Mouse (Mus musculus): Measurements from ENCODE around the gene Cks2. TPM values are rescaled to one million over a fixed set of nuclear protein-coding genes. Genes with fewer than 3 reads are reported as not detected.
"Not testable (repeated sequence)": the region's sequence is repeated elsewhere in the genome, so short reads cannot be mapped to it uniquely, and the experiment has no call there.

The Cks2 gene
- polyA plus RNA-seq, 1 experiment from 2014 or later = 393 TPM

- no peaks in the 10 kb centered on the region for H3K27me3 ChIP-seq (ENCODE audit: low read depth, poor library complexity, severe bottlenecking)
- DNase-seq (ENCODE audit: low spot score) = no peak
- no peak overlapping the region for H3K27ac ChIP-seq
- H3K4me1 ChIP-seq = no peaks in the 10 kb centered on the region
- no peaks in the 10 kb centered on the region for H3K9me3 ChIP-seq (replicated peaks)
- H3K4me3 ChIP-seq = no peak overlapping the region
- H3K36me3 ChIP-seq = peaks cover 96% of the 10 kb centered on the region
- 95% methylated on average over 2 of the region's 2 CpGs for WGBS
Observed at GRCm38 (mm10) chr13:51663561-51663960, 18.5 kb downstream of the Cks2 start.

GRCm38 (mm10) chr13:51668195-51668594 is 23.2 kb downstream of the Cks2 start:
- 91% methylated on average over 12 of the region's 12 CpGs for WGBS
- not testable (repeated sequence) for H3K9me3 ChIP-seq (replicated peaks); H3K4me3 ChIP-seq; DNase-seq (ENCODE audit: low spot score); H3K27ac ChIP-seq; H3K27me3 ChIP-seq (ENCODE audit: low read depth, poor library complexity, severe bottlenecking); H3K4me1 ChIP-seq
- H3K36me3 ChIP-seq = peaks cover 87% of the 10 kb centered on the region

GRCm38 (mm10) chr13:51676641-51677040 is 31.6 kb downstream of the Cks2 start:
- H3K27ac ChIP-seq = no peak overlapping the region
- no peaks in the 10 kb centered on the region for H3K9me3 ChIP-seq (replicated peaks)
- WGBS = 95% methylated on average over 4 of the region's 4 CpGs
- H3K27me3 ChIP-seq (ENCODE audit: low read depth, poor library complexity, severe bottlenecking) = no peaks in the 10 kb centered on the region
- no peak overlapping the region for H3K4me3 ChIP-seq
- H3K4me1 ChIP-seq = no peaks in the 10 kb centered on the region
- no peak for DNase-seq (ENCODE audit: low spot score)
- peaks cover 95% of the 10 kb centered on the region for H3K36me3 ChIP-seq

GRCm38 (mm10) chr13:51677041-51677440 is 32.0 kb downstream of the Cks2 start:
- no peak overlapping the region for H3K4me3 ChIP-seq
- H3K27me3 ChIP-seq (ENCODE audit: low read depth, poor library complexity, severe bottlenecking) = no peaks in the 10 kb centered on the region
- DNase-seq (ENCODE audit: low spot score) = no peak
- no peaks in the 10 kb centered on the region for H3K4me1 ChIP-seq
- peaks cover 95% of the 10 kb centered on the region for H3K36me3 ChIP-seq
- no peak overlapping the region for H3K27ac ChIP-seq
- H3K9me3 ChIP-seq (replicated peaks) = no peaks in the 10 kb centered on the region
- WGBS = 96% methylated on average over 12 of the region's 12 CpGs

- no peak overlapping the region for H3K4me3 ChIP-seq
- no peaks in the 10 kb centered on the region for H3K27me3 ChIP-seq (ENCODE audit: low read depth, poor library complexity, severe bottlenecking)
- H3K27ac ChIP-seq = no peak overlapping the region
- 94% methylated on average over 7 of the region's 7 CpGs for WGBS
- no peak for DNase-seq (ENCODE audit: low spot score)
- H3K4me1 ChIP-seq = no peaks in the 10 kb centered on the region
- no peaks in the 10 kb centered on the region for H3K9me3 ChIP-seq (replicated peaks)
- peaks cover 100% of the 10 kb centered on the region for H3K36me3 ChIP-seq
Observed at GRCm38 (mm10) chr13:51677630-51678185, 32.7 kb downstream of the Cks2 start.

- H3K27ac ChIP-seq = no peak overlapping the region
- H3K36me3 ChIP-seq = peaks cover 100% of the 10 kb centered on the region
- no peaks in the 10 kb centered on the region for H3K4me1 ChIP-seq
- WGBS = 92% methylated on average over 6 of the region's 6 CpGs
- H3K27me3 ChIP-seq (ENCODE audit: low read depth, poor library complexity, severe bottlenecking) = no peaks in the 10 kb centered on the region
- no peak overlapping the region for H3K4me3 ChIP-seq
- no peak for DNase-seq (ENCODE audit: low spot score)
- no peaks in the 10 kb centered on the region for H3K9me3 ChIP-seq (replicated peaks)
Observed at GRCm38 (mm10) chr13:51678687-51679086, 33.7 kb downstream of the Cks2 start.

GRCm38 (mm10) chr13:51679332-51679731 is 34.3 kb downstream of the Cks2 start:
- H3K9me3 ChIP-seq (replicated peaks) = no peaks in the 10 kb centered on the region
- H3K4me3 ChIP-seq = no peak overlapping the region
- H3K27me3 ChIP-seq (ENCODE audit: low read depth, poor library complexity, severe bottlenecking) = no peaks in the 10 kb centered on the region
- H3K36me3 ChIP-seq = peaks cover 100% of the 10 kb centered on the region
- H3K27ac ChIP-seq = no peak overlapping the region
- H3K4me1 ChIP-seq = no peaks in the 10 kb centered on the region
- no peak for DNase-seq (ENCODE audit: low spot score)
- 88% methylated on average over 4 of the region's 4 CpGs for WGBS

GRCm38 (mm10) chr13:51681076-51681475 is 36.0 kb downstream of the Cks2 start:
- Histone ChIP-seq H3K27ac (no peak overlapping the region), H3K27me3 (ENCODE audit: low read depth, poor library complexity, severe bottlenecking) (no peaks in the 10 kb centered on the region), H3K4me1 (no peaks in the 10 kb centered on the region), H3K9me3 (replicated peaks) (no peaks in the 10 kb centered on the region), H3K4me3 (no peak overlapping the region), H3K36me3 (peaks cover 100% of the 10 kb centered on the region)
- DNase-seq (ENCODE audit: low spot score) = no peak
- WGBS = 90% methylated on average over 5 of the region's 5 CpGs

- no peaks in the 10 kb centered on the region for H3K4me1 ChIP-seq
- H3K36me3 ChIP-seq = peaks cover 100% of the 10 kb centered on the region
- H3K27me3 ChIP-seq (ENCODE audit: low read depth, poor library complexity, severe bottlenecking) = no peaks in the 10 kb centered on the region
- H3K4me3 ChIP-seq = no peak overlapping the region
- no peak for DNase-seq (ENCODE audit: low spot score)
- no peaks in the 10 kb centered on the region for H3K9me3 ChIP-seq (replicated peaks)
- 95% methylated on average over 8 of the region's 8 CpGs for WGBS
- no peak overlapping the region for H3K27ac ChIP-seq
Observed at GRCm38 (mm10) chr13:51681634-51682033, 36.6 kb downstream of the Cks2 start.

GRCm38 (mm10) chr13:51685290-51685966 is 40.4 kb downstream of the Cks2 start:
- Histone ChIP-seq H3K36me3 (peaks cover 81% of the 10 kb centered on the region), H3K27me3 (ENCODE audit: low read depth, poor library complexity, severe bottlenecking) (no peaks in the 10 kb centered on the region), H3K4me1 (no peaks in the 10 kb centered on the region), H3K27ac (no peak overlapping the region), H3K4me3 (no peak overlapping the region), H3K9me3 (replicated peaks) (no peaks in the 10 kb centered on the region)
- 85% methylated on average over 7 of the region's 7 CpGs for WGBS
- DNase-seq (ENCODE audit: low spot score) = no peak

GRCm38 (mm10) chr13:51686966-51687365 is 41.9 kb downstream of the Cks2 start:
- 93% methylated on average over 5 of the region's 5 CpGs for WGBS
- Histone ChIP-seq H3K36me3 (peaks cover 65% of the 10 kb centered on the region), H3K27ac (no peak overlapping the region), H3K4me1 (no peaks in the 10 kb centered on the region), H3K27me3 (ENCODE audit: low read depth, poor library complexity, severe bottlenecking) (no peaks in the 10 kb centered on the region), H3K9me3 (replicated peaks) (no peaks in the 10 kb centered on the region), H3K4me3 (no peak overlapping the region)
- DNase-seq (ENCODE audit: low spot score) = no peak

GRCm38 (mm10) chr13:51688688-51689087 is 43.7 kb downstream of the Cks2 start:
- Histone ChIP-seq H3K4me3 (no peak overlapping the region), H3K27me3 (ENCODE audit: low read depth, poor library complexity, severe bottlenecking) (no peaks in the 10 kb centered on the region), H3K36me3 (peaks cover 48% of the 10 kb centered on the region), H3K27ac (no peak overlapping the region), H3K9me3 (replicated peaks) (no peaks in the 10 kb centered on the region), H3K4me1 (no peaks in the 10 kb centered on the region)
- no peak for DNase-seq (ENCODE audit: low spot score)
- WGBS = 73% methylated on average over 3 of the region's 3 CpGs

GRCm38 (mm10) chr13:51696481-51696880 is 51.4 kb downstream of the Cks2 start:
- H3K9me3 ChIP-seq (replicated peaks) = no peaks in the 10 kb centered on the region
- no peak overlapping the region for H3K4me3 ChIP-seq
- no peak overlapping the region for H3K27ac ChIP-seq
- H3K4me1 ChIP-seq = no peaks in the 10 kb centered on the region
- H3K27me3 ChIP-seq (ENCODE audit: low read depth, poor library complexity, severe bottlenecking) = no peaks in the 10 kb centered on the region
- H3K36me3 ChIP-seq = 0 out of 2 replicates have a peak, but pooled peaks cover 3% of the 10 kb centered on the region
- DNase-seq (ENCODE audit: low spot score) = no peak

- Histone ChIP-seq H3K4me3 (no peak overlapping the region), H3K27ac (no peak overlapping the region), H3K4me1 (no peaks in the 10 kb centered on the region), H3K9me3 (replicated peaks) (no peaks in the 10 kb centered on the region), H3K27me3 (ENCODE audit: low read depth, poor library complexity, severe bottlenecking) (no peaks in the 10 kb centered on the region), H3K36me3 (0 out of 2 replicates have a peak, but pooled peaks cover 6% of the 10 kb centered on the region)
- 81% methylated on average over 6 of the region's 6 CpGs for WGBS
- DNase-seq (ENCODE audit: low spot score) = no peak
Observed at GRCm38 (mm10) chr13:51697455-51697854, 52.4 kb downstream of the Cks2 start.
